Mouse (Mus musculus) neural tube, embryonic 14.5 days (tissue): Measurements from ENCODE around the gene Gm28036. TPM values are rescaled to one million over a fixed set of nuclear protein-coding genes. Genes with fewer than 3 reads are reported as not detected.

Experiments used
- ATAC-seq: fragments of 200-750 bp; cut with Nextera tagmentation; 2 replicates; pipeline ENCODE4 v1.8.0; 2017; ENCODE audit warnings: low read depth, mild to moderate bottlenecking, moderate TSS enrichment, moderate library complexity
- H3K27ac ChIP-seq: fragments of 300-500 bp; sonication (generic); 2 replicates; pipeline ENCODE4 v1.5.1; 2014; ENCODE audit warnings: low read depth, mild to moderate bottlenecking, control low read depth, low read length, moderate library complexity, mixed read lengths
- H3K27me3 ChIP-seq: fragments of 300-500 bp; sonication (generic); 2 replicates; pipeline ENCODE4 v1.6.1; 2014; ENCODE audit warnings: low read length; ENCODE audit not compliant: control insufficient read depth, insufficient read depth
- H3K36me3 ChIP-seq: fragments of 300-500 bp; sonication (generic); 2 replicates; pipeline ENCODE4 v1.6.1; 2014; ENCODE audit warnings: low read length, mixed read lengths; ENCODE audit not compliant: control insufficient read depth, insufficient read depth
- H3K4me1 ChIP-seq: fragments of 300-500 bp; sonication (generic); 2 replicates; pipeline ENCODE4 v1.6.1; 2014; ENCODE audit warnings: low read length; ENCODE audit not compliant: control insufficient read depth, insufficient read depth
- H3K4me2 ChIP-seq: fragments of 300-500 bp; sonication (generic); 2 replicates; pipeline ENCODE4 v1.6.1; 2014; ENCODE audit warnings: mild to moderate bottlenecking, low read depth, low read length, control low read depth
- H3K4me3 ChIP-seq: fragments of 300-500 bp; sonication (generic); 2 replicates; pipeline ENCODE4 v1.5.1; 2014; ENCODE audit warnings: low read depth, low read length, control low read depth, mixed read lengths
- H3K9ac ChIP-seq: fragments of 300-500 bp; sonication (generic); replicated peaks from 2 replicates; pipeline ENCODE4 v1.6.1; 2014; ENCODE audit warnings: low read depth, mild to moderate bottlenecking, control low read depth, low read length, mixed read lengths
- H3K9me3 ChIP-seq: fragments of 300-500 bp; sonication (generic); 2 replicates; pipeline ENCODE4 v1.6.1; 2016; ENCODE audit warnings: low read length; ENCODE audit not compliant: control insufficient read depth
- WGBS: fragments of 180-500 bp; shearing (Covaris S2); extraction: QIAGEN DNeasy Blood & Tissue Kit; methylation state at CpG from one replicate; pipeline ENCODE4 v1.1.7; 2014; 5-methylcytosine and 5-hydroxymethylcytosine counted together
- polyA plus RNA-seq: library from polyadenylated mRNA; unstranded; fragments of >200 nt; fragmentation: Nextera tagmentation; extraction: Ambion mirVana; gene quantifications from 2 replicates; pipeline ENCODE4 v1.2.1, GENCODE M21; 2014

Gm28036 gene
- polyA plus RNA-seq, 1 experiment from 2014 or later = 9.5 TPM

DNA sequence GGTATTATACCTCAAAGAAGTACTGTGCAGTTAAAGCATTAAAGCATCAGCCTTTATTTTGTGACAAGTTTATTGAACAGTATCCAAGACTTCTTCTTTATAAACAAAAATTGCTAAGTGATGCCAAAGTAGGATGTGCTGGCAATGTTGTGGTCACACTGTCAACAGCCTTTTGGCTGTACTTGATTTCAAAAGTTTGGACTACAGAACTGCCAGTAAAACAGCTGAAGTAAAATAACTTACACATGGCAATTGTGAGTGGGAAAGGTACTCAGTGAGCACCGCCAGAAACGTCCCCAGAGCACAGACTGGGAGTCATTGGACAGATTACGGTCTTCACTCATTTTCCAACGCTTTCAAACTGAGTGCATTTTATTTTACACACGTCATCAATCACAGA lies 35.0 kb downstream of the Gm28036 start:
- Histone ChIP-seq H3K36me3 (peaks cover 19% of the 10 kb centered on the region), H3K4me1 (no peaks in the 10 kb centered on the region), H3K9me3 (no peaks in the 10 kb centered on the region), H3K27me3 (no peaks in the 10 kb centered on the region), H3K4me2 (no peak overlapping the region), H3K4me3 (no peak overlapping the region), H3K9ac (no peak overlapping the region), H3K27ac (no peak overlapping the region)
- 77% methylated on average over 5 of the region's 5 CpGs for WGBS
- ATAC-seq = no peak

DNA sequence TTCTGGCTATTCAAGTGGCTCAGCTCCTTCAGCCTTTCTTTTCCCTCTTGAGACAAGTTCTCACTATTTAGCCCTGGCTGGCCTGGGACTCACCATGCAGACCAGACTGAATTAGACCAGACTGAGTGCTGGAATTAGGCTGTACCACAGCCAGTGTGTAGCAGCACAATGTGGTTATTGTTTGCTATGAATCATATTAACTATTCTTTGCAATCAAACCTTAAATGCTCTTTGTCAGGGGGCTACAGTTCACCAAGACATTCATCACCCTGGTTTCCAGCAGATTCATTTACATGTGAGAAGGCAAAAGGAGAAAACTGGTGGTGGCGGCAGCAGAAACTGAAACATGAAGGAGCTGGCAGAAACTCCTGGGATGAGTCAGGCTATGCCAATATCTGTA lies 37.1 kb downstream of the Gm28036 start:
- no peaks in the 10 kb centered on the region for H3K27me3 ChIP-seq
- H3K9ac ChIP-seq = no peak overlapping the region
- no peaks in the 10 kb centered on the region for H3K9me3 ChIP-seq
- WGBS = 63% methylated on average over 1 of the region's 1 CpGs
- H3K27ac ChIP-seq = no peak overlapping the region
- H3K4me3 ChIP-seq = no peak overlapping the region
- ATAC-seq = no peak
- no peak overlapping the region for H3K4me2 ChIP-seq
- 0 out of 2 replicates have a peak, but pooled peaks cover under 1% of the 10 kb centered on the region for H3K36me3 ChIP-seq
- H3K4me1 ChIP-seq = no peaks in the 10 kb centered on the region

DNA sequence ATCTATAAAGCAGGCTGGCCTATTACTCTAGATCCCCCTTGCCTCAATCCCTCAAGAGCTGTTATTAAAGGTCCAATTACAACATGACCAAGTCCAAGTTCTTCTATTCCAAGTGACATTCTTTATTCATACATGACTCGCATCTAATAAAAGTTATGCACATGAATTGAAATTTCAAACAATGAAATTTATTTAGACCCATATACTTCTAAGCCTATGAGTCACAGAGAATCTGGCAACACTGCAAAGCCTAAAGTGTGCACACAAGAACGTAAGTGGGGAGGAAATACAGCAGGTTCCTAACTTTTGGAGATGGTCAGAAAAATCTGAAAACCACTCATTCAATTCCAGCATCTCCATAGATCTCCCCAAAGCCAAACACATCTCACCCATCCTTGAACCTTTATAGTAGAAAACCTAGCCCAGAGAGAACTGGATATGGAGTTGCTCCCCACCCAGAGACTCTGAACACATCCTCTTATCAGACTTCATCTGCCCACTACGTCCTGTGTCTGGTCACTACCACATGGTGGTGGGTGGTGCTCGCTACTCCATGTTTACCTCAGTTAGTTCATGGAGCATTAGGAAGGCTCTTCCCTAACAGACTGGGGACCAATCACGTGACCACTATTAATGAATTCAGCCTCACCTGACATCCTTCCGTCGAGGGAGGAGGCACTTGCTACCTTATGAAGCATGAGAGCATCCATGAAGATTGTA lies 39.3 kb downstream of the Gm28036 start:
- ATAC-seq = no peak
- Histone ChIP-seq H3K4me2 (no peak overlapping the region), H3K9me3 (no peaks in the 10 kb centered on the region), H3K36me3 (no peaks in the 10 kb centered on the region), H3K27ac (no peak overlapping the region), H3K9ac (no peak overlapping the region), H3K27me3 (no peaks in the 10 kb centered on the region), H3K4me1 (no peaks in the 10 kb centered on the region), H3K4me3 (no peak overlapping the region)
- WGBS = 91% methylated on average over 7 of the region's 7 CpGs

DNA sequence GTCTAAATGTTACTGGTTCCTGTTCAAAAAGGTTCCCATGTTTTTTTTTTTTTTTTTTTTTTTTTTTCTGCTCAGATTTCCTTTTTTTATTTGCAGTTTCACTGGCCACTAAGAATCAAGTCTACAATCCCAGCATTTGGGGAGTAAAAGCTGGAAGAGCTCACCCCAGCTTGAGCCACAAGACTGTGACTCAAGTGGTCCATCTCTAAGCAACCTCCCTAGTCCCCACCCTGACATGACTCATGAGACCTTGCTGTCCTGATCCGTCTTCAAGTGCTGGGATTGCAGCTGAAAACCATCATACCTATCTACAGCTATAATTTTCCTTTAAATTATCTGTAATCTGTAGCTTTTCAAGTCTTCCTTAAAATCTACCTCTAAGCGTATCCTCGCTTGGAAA lies 42.4 kb downstream of the Gm28036 start:
- Histone ChIP-seq H3K9ac (no peak overlapping the region), H3K9me3 (no peaks in the 10 kb centered on the region), H3K4me2 (no peak overlapping the region), H3K27ac (no peak overlapping the region), H3K4me3 (no peak overlapping the region), H3K36me3 (no peaks in the 10 kb centered on the region), H3K4me1 (no peaks in the 10 kb centered on the region), H3K27me3 (no peaks in the 10 kb centered on the region)
- no peak for ATAC-seq
- 89% methylated on average over 3 of the region's 3 CpGs for WGBS

DNA sequence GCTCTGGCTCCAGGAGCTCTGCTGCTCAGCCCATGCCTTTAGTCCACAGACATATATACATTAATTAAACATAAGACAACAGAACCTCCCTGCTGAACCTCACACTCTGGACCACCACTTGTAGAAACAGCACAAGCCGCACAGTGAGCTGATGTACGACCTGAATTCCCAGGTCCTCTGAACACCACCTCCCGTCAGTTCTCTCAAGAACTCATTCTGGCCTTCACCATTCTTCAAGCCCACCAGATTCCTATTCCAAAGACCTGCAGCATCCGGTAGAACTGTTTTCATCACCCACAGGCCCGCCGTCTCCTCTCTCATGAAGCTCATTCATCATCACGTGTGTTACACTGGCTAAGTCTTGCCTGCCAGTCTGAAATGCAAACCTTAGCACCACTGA lies 46.5 kb downstream of the Gm28036 start:
- H3K27ac ChIP-seq = no peak overlapping the region

DNA sequence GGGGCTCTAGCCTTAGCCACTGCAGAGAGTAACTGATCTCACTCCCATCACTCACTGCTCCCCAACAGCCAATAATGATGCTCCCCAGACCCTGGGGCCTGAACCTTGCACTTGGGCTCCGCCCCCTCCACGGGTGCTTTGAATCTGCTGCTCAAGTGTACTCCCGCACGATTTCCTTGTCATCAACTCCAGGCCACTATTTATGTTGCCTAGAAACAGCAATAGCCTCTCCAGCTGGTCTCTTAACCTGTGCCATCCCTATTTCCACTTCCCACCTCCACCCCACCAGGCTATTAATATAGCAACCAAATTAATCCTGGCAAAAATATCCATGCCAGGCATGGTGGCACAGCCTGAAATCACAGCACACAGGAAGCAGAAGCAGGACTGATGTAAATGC lies 47.2 kb downstream of the Gm28036 start:
- no peak overlapping the region for H3K4me3 ChIP-seq
- H3K4me2 ChIP-seq = no peak overlapping the region
- 49% methylated on average over 4 of the region's 4 CpGs for WGBS
- H3K36me3 ChIP-seq = peaks cover 39% of the 10 kb centered on the region
- ATAC-seq = no peak
- H3K4me1 ChIP-seq = no peaks in the 10 kb centered on the region
- H3K9ac ChIP-seq = no peak overlapping the region
- H3K27ac ChIP-seq = no peak overlapping the region
- H3K9me3 ChIP-seq = no peaks in the 10 kb centered on the region
- no peaks in the 10 kb centered on the region for H3K27me3 ChIP-seq

More for the DNA sequence above, 46.5 kb downstream of the Gm28036 start:
- 89% methylated on average over 7 of the region's 7 CpGs for WGBS
- H3K4me3 ChIP-seq = no peak overlapping the region
- no peaks in the 10 kb centered on the region for H3K4me1 ChIP-seq
- H3K4me2 ChIP-seq = no peak overlapping the region
- H3K9me3 ChIP-seq = no peaks in the 10 kb centered on the region
- peaks cover 32% of the 10 kb centered on the region for H3K36me3 ChIP-seq
- ATAC-seq = no peak
- no peaks in the 10 kb centered on the region for H3K27me3 ChIP-seq
- H3K9ac ChIP-seq = no peak overlapping the region

DNA sequence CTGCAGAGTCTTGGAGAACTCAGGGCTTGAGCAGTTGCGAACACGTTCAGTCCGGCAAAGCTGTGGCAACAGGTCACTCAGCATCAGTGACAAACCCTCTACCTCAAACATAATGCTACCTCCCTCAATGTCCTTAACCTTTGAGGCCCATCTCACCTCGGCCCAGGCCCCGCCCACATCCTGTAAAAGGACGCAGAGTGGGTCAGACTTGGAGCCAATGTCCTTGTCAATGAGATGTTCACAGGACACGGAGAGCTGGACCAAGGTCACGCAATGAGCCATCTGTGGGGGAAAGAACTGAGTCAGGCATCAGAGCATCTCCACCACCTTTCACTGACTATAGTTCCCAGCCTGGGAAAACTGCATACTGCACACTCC lies 47.7 kb downstream of the Gm28036 start:
- no peak overlapping the region for H3K27ac ChIP-seq
- H3K36me3 ChIP-seq = peaks cover 44% of the 10 kb centered on the region
- H3K4me3 ChIP-seq = no peak overlapping the region
- no peak overlapping the region for H3K4me2 ChIP-seq
- H3K4me1 ChIP-seq = no peaks in the 10 kb centered on the region
- H3K9ac ChIP-seq = no peak overlapping the region
- WGBS = 89% methylated on average over 8 of the region's 8 CpGs
- H3K27me3 ChIP-seq = no peaks in the 10 kb centered on the region
- ATAC-seq = no peak
- no peaks in the 10 kb centered on the region for H3K9me3 ChIP-seq

DNA sequence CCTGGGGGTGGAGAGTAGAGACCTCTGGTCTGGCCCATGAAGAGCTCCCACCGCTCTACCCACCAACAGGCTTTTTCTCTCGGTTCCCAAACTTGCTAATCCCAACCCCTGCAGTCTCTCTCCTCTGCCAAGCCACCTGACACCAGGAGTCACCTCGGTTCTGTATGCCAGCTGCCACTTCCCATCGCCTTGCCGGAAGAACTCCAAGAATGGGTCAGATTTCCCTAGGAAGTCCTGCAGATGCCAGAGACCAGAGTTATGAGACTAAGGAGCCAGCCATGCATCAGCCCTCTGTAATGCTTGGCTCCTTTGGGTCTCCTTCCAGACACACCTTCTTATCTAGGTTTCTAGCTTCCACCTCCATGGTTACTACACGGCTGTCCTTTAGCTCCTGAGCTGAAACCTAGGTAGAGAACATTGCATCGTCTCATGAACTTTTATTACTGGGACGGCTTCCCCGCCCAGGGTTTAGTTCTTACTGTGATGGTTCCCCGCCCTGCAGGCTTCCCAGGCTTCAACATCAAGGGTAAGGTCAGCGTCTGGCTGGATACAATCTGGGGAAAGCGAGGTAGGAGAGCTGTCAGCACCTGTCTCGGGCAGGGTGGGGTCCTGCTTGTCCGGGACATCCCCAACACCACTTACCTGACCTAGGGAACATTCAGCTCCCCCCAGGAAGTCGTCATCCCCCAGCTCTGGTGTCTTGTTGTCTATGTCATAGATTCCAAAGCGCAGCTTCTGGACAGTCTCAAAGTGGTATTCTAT lies 48.3 kb downstream of the Gm28036 start:
- no peak for ATAC-seq
- Histone ChIP-seq H3K9me3 (no peaks in the 10 kb centered on the region), H3K27me3 (no peaks in the 10 kb centered on the region), H3K4me3 (no peak overlapping the region), H3K9ac (no peak overlapping the region), H3K36me3 (peaks cover 49% of the 10 kb centered on the region), H3K4me1 (no peaks in the 10 kb centered on the region), H3K27ac (no peak overlapping the region), H3K4me2 (no peak overlapping the region)
- 95% methylated on average over 16 of the region's 16 CpGs for WGBS

DNA sequence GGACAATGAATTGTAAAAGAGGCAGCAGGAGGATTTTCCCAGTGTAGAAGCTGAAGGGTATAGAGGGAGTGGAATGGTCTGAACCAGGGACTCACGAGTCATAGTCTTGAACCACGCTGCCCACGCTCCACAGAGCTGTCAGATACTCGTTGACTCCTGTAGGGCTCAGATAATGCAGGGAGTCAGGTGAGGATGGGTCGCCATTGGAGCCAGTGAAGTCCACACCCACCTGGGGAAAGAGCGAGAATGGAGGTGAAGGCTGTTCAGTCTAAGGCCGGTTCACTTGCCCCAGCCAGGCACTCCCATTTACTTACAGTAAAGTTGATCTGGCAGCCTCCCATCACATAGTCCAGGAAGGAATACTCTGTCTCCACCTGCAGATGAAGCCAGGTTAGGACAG lies 49.4 kb downstream of the Gm28036 start:
- 93% methylated on average over 7 of the region's 7 CpGs for WGBS
- no peak overlapping the region for H3K4me2 ChIP-seq

More for the DNA sequence above, 49.4 kb downstream of the Gm28036 start:
- no peak overlapping the region for H3K4me3 ChIP-seq
- no peak overlapping the region for H3K9ac ChIP-seq
- no peak overlapping the region for H3K27ac ChIP-seq
- peaks cover 56% of the 10 kb centered on the region for H3K36me3 ChIP-seq
- no peaks in the 10 kb centered on the region for H3K9me3 ChIP-seq
- no peaks in the 10 kb centered on the region for H3K27me3 ChIP-seq
- no peaks in the 10 kb centered on the region for H3K4me1 ChIP-seq
- no peak for ATAC-seq
